ENCODE assay signal across 14 mouse cellular contexts in genomic region chr3:85841454-85842176, GRCm38 (mm10). TPM values are rescaled to one million over a fixed set of nuclear protein-coding genes. Genes with fewer than 3 reads are reported as not detected.
DNase-seq lines count a peak whose midpoint lies in the region; ATAC-seq and TF ChIP-seq lines count a peak whose summit lies in the region.
"Had no signal": no experiment of that assay in that cellular context is flagged by ENCODE, and none has a peak within 500 bp of the region (broad histone marks: within the 10 kb centered on the region; RNA-seq: fewer than 3 reads in every experiment).

No protein-coding gene starts in this region.

- 48% methylated on average over 2 of the region's 2 CpGs for WGBS in heart, embryonic 12.5 days
- 21% methylated on average over 2 of the region's 2 CpGs for WGBS in lung, embryonic 14.5 days
- WGBS in embryonic facial prominence, embryonic 12.5 days: 36% methylated on average over 2 of the region's 2 CpGs
- 32% methylated on average over 2 of the region's 2 CpGs for WGBS in limb, embryonic 14.5 days

- H3K36me3 ChIP-seq in heart, embryonic 12.5 days: no peaks in the 10 kb centered on the region
- H3K36me3 ChIP-seq in lung, embryonic 14.5 days (ENCODE audit: insufficient read depth): no peaks in the 10 kb centered on the region
- H3K36me3 ChIP-seq in embryonic facial prominence, embryonic 12.5 days: no peaks in the 10 kb centered on the region
- H3K36me3 ChIP-seq in limb, embryonic 14.5 days (ENCODE audit: control insufficient read depth, insufficient read depth, low read length): no peaks in the 10 kb centered on the region

- DNase-seq in heart, adult 8-10 months (ENCODE audit: low spot score): no peak
- DNase-seq in lung, embryonic 14.5 days: no peak
- no peak for DNase-seq in lung, postnatal 4 days
- DNase-seq in limb, embryonic 14.5 days (ENCODE audit: low spot score): peak; percentile 66
- DNase-seq in right cerebral cortex, adult 2 months (ENCODE audit: low spot score in 2 of 2): no peak
- DNase-seq in cerebellum, postnatal 4 days (ENCODE audit: low spot score in 2 of 2): no peak
- DNase-seq: cerebellum, adult 9-11 months; liver; right cerebral cortex, postnatal 14 days had no signal

- no peak for TF ChIP-seq CTCF in lung, embryonic 14.5 days (IDR thresholded peaks at IDR 0.05; ENCODE audit: low read depth)

- H3K4me2 ChIP-seq in heart, embryonic 12.5 days: no peak overlapping the region
- no peak overlapping the region for H3K4me2 ChIP-seq in lung, embryonic 14.5 days
- H3K4me2 ChIP-seq in embryonic facial prominence, embryonic 12.5 days (replicated peaks): no peak overlapping the region
- peak overlapping the region; percentile 29; the same call in 1 of the 2 replicates for H3K4me2 ChIP-seq in limb, embryonic 14.5 days (replicated peaks; ENCODE audit: low read depth, low read length, severe bottlenecking)
- H3K4me2 ChIP-seq: forebrain, embryonic 13.5 days had no signal

- H3K4me3 ChIP-seq in heart, embryonic 12.5 days: no peak overlapping the region
- no peak overlapping the region for H3K4me3 ChIP-seq in lung, embryonic 14.5 days (ENCODE audit: low read depth, low read length)
- H3K4me3 ChIP-seq in embryonic facial prominence, embryonic 12.5 days: no peak overlapping the region
- H3K4me3 ChIP-seq in limb, embryonic 14.5 days (replicated peaks; ENCODE audit: low read length): no peak overlapping the region
- H3K4me3 ChIP-seq: forebrain, embryonic 13.5 days had no signal

- peaks cover 22% of the 10 kb centered on the region for H3K4me1 ChIP-seq in heart, embryonic 12.5 days (replicated peaks)
- peaks cover 2% of the 10 kb centered on the region; the same call in 1 of the 2 replicates for H3K4me1 ChIP-seq in lung, embryonic 14.5 days (ENCODE audit: insufficient read depth)
- H3K4me1 ChIP-seq in embryonic facial prominence, embryonic 12.5 days: peaks cover 2% of the 10 kb centered on the region; the same call in 1 of the 2 replicates
- peaks cover 18% of the 10 kb centered on the region for H3K4me1 ChIP-seq in limb, embryonic 14.5 days (ENCODE audit: control insufficient read depth, insufficient read depth, low read length)

- no peak for TF ChIP-seq POLR2A in limb, embryonic 14.5 days (IDR thresholded peaks at IDR 0.05; ENCODE audit: borderline replicate concordance, extremely low read depth, insufficient read depth, insufficient read length)

- H3K9ac ChIP-seq in heart, embryonic 12.5 days: no peak overlapping the region
- no peak overlapping the region for H3K9ac ChIP-seq in lung, embryonic 14.5 days
- H3K9ac ChIP-seq in embryonic facial prominence, embryonic 12.5 days: no peak overlapping the region
- H3K9ac ChIP-seq in limb, embryonic 14.5 days (ENCODE audit: low read depth, low read length, severe bottlenecking): no peak overlapping the region
- H3K9ac ChIP-seq: forebrain, embryonic 13.5 days had no signal

- H3K9me3 ChIP-seq in heart, embryonic 12.5 days (replicated peaks): no peaks in the 10 kb centered on the region
- H3K9me3 ChIP-seq in lung, embryonic 14.5 days (ENCODE audit: low read depth, low read length): no peaks in the 10 kb centered on the region
- 0 out of 2 replicates have a peak, but pooled peaks cover 3% of the 10 kb centered on the region for H3K9me3 ChIP-seq in embryonic facial prominence, embryonic 12.5 days
- no peaks in the 10 kb centered on the region for H3K9me3 ChIP-seq in limb, embryonic 14.5 days (ENCODE audit: control insufficient read depth, low read length)
- H3K9me3 ChIP-seq: forebrain, embryonic 13.5 days had no signal

- ATAC-seq in heart, embryonic 12.5 days (ENCODE audit: insufficient number of reproducible peaks, low FRiP score): no peak
- ATAC-seq in lung, embryonic 14.5 days (ENCODE audit: insufficient read depth): peak; percentile 37; the same call in 1 of the 2 replicates
- no peak for ATAC-seq in embryonic facial prominence, embryonic 12.5 days (ENCODE audit: insufficient number of reproducible peaks, insufficient read depth, low FRiP score, low TSS enrichment)
- peak; percentile 55; the same call in 1 of the 2 replicates for ATAC-seq in limb, embryonic 14.5 days (ENCODE audit: low FRiP score, low read depth)
- ATAC-seq: CD4-positive, CD25-positive, alpha-beta regulatory T cell, adult 4 months; forebrain, embryonic 13.5 days had no signal

- peak overlapping the region; percentile 72; the same call in 1 of the 2 replicates for H3K27ac ChIP-seq in heart, embryonic 12.5 days (ENCODE audit: poor library complexity, severe bottlenecking)
- peak overlapping the region; percentile 66; the same call in 1 of the 2 replicates for H3K27ac ChIP-seq in lung, embryonic 14.5 days (ENCODE audit: low read depth)
- H3K27ac ChIP-seq in embryonic facial prominence, embryonic 12.5 days: peak overlapping the region; percentile 55
- H3K27ac ChIP-seq in limb, embryonic 14.5 days (replicated peaks; ENCODE audit: low read depth, low read length): peak overlapping the region; percentile 79
- H3K27ac ChIP-seq: forebrain, embryonic 13.5 days had no signal

- H3K27me3 ChIP-seq in heart, embryonic 12.5 days (replicated peaks): no peaks in the 10 kb centered on the region
- H3K27me3 ChIP-seq in lung, embryonic 14.5 days (ENCODE audit: insufficient read depth, low read length): no peaks in the 10 kb centered on the region
- no peaks in the 10 kb centered on the region for H3K27me3 ChIP-seq in embryonic facial prominence, embryonic 12.5 days
- H3K27me3 ChIP-seq in limb, embryonic 14.5 days (ENCODE audit: control insufficient read depth, insufficient read depth, low read length): no peaks in the 10 kb centered on the region
- H3K27me3 ChIP-seq: forebrain, embryonic 13.5 days had no signal

RNA-seq across cellular contexts. Expression of gene Fam160a1, which starts 24.5 kb away (rescaled TPM):
- polyA plus RNA-seq in heart, embryonic 12.5 days (2016; fragmentation: Nextera tagmentation; extraction: Ambion mirVana): 3.3 and 3.6 TPM in 2 replicates
- total RNA-seq in heart, adult 8-10 months (2022): 10 to 100 TPM; 54.1 to 61.6 (median 58.5) TPM
- polyA plus RNA-seq in lung, embryonic 14.5 days (2014; fragmentation: Nextera tagmentation; extraction: Ambion mirVana): 2.7 and 3.1 TPM in 2 replicates
- 2.3 and 2.6 TPM in 2 replicates for polyA plus RNA-seq in embryonic facial prominence, embryonic 12.5 days (2016; fragmentation: Nextera tagmentation; extraction: Ambion mirVana)
- polyA plus RNA-seq in limb, embryonic 14.5 days (2012; rRNA removed): 3.8 and 4.3 TPM in 2 replicates
- polyA plus RNA-seq in limb, embryonic 14.5 days (2014; fragmentation: Nextera tagmentation; extraction: Ambion mirVana): 6.2 and 6.9 TPM in 2 replicates
- total RNA-seq: megakaryocyte progenitor cell, adult 5-6 weeks had no signal

RNA-seq across cellular contexts. Expression of gene Glt28d2, which starts 45.7 kb away (rescaled TPM):
- 0.85 and 1.2 TPM in 2 replicates for polyA plus RNA-seq in heart, embryonic 12.5 days (2016; fragmentation: Nextera tagmentation; extraction: Ambion mirVana)
- 1 to 10 TPM; 4.4 to 7.7 (median 5.2) TPM for total RNA-seq in heart, adult 8-10 months (2022)
- 1.4 and 1.8 TPM in 2 replicates for polyA plus RNA-seq in lung, embryonic 14.5 days (2014; fragmentation: Nextera tagmentation; extraction: Ambion mirVana)
- 1.3 TPM in 2 replicates for polyA plus RNA-seq in embryonic facial prominence, embryonic 12.5 days (2016; fragmentation: Nextera tagmentation; extraction: Ambion mirVana)
- 0.89 and 1.1 TPM in 2 replicates for polyA plus RNA-seq in limb, embryonic 14.5 days (2012; rRNA removed)
- 2.4 and 3.2 TPM in 2 replicates for polyA plus RNA-seq in limb, embryonic 14.5 days (2014; fragmentation: Nextera tagmentation; extraction: Ambion mirVana)
- total RNA-seq: megakaryocyte progenitor cell, adult 5-6 weeks had no signal

RNA-seq across cellular contexts. Expression of gene Gm37240, which starts 45.7 kb away (rescaled TPM):
- 4.6 and 6.1 TPM in 2 replicates for polyA plus RNA-seq in heart, embryonic 12.5 days (2016; fragmentation: Nextera tagmentation; extraction: Ambion mirVana)
- 10 to 100 TPM; 36.8 to 49.5 (median 39.2) TPM for total RNA-seq in heart, adult 8-10 months (2022)
- 4.5 and 4.8 TPM in 2 replicates for polyA plus RNA-seq in lung, embryonic 14.5 days (2014; fragmentation: Nextera tagmentation; extraction: Ambion mirVana)
- polyA plus RNA-seq in embryonic facial prominence, embryonic 12.5 days (2016; fragmentation: Nextera tagmentation; extraction: Ambion mirVana): 4.0 and 4.8 TPM in 2 replicates
- 2.0 TPM in 2 replicates for polyA plus RNA-seq in limb, embryonic 14.5 days (2012; rRNA removed)
- polyA plus RNA-seq in limb, embryonic 14.5 days (2014; fragmentation: Nextera tagmentation; extraction: Ambion mirVana): 10.9 and 13.4 TPM in 2 replicates
- total RNA-seq: megakaryocyte progenitor cell, adult 5-6 weeks had no signal

Comparison
In these comparisons a context has a peak if more than half of its experiments do, and no peak if none do; other contexts are left out.
1. ATAC-seq: peak in lung, embryonic 14.5 days (single experiment) and limb, embryonic 14.5 days (single experiment); none in heart, embryonic 12.5 days (single experiment) and embryonic facial prominence, embryonic 12.5 days (single experiment).
2. Peak in every context shown above with its lines, with median percentiles within 50 percentile points of each other: H3K27ac ChIP-seq.